Mouse (Mus musculus): ENCODE data around the gene Nkx3-2. TPM values are rescaled to one million over a fixed set of nuclear protein-coding genes. Genes with fewer than 3 reads are reported as not detected.

Nkx3-2 gene
- total and polyA plus RNA-seq, 3 experiments = not detected

DNA sequence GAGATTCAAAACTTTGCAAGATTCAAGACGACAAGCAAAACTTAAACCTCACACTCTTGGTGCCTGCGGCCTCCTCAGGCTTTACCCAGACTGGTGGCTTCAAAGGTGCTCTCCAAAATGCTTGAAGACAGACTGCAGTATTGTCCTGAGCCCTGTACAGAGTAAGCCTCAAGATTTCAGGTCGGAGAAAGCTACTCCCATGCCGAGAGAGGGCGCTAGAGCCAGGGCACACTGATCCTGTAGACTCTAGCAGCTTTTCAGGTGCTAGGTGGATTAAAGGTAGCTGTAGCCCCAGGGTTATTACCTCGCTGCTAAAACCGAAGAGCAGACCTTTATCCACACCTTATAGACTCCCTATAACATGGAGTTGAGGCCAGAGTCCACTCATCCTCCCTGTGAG is 20.1 kb downstream of the Nkx3-2 start:
- Histone ChIP-seq H3K4me3 (ENCODE audit: control insufficient read depth in 1 of 2, insufficient read depth in 1 of 2, low read depth in 2 of 2, low read length in 2 of 2) (no peak overlapping the region), H3K4me1 (ENCODE audit: control insufficient read depth in 1 of 2, insufficient read depth in 2 of 2, low read length in 2 of 2) (no peaks in the 10 kb centered on the region), H3K27ac (ENCODE audit: control insufficient read depth, low read depth, low read length) (no peak overlapping the region), H3K79me2 (ENCODE audit: control insufficient read depth, insufficient read depth, low read length, poor library complexity) (no peaks in the 10 kb centered on the region), H3K36me3 (ENCODE audit: control insufficient read depth in 1 of 2, insufficient read depth in 2 of 2, low read length in 2 of 2) (no peaks in the 10 kb centered on the region), H3K27me3 (ENCODE audit: control insufficient read depth in 1 of 2, insufficient read depth in 2 of 2, low read length in 2 of 2) (0 out of 4 replicates have a peak, but pooled peaks cover 0 to 1% of the 10 kb centered on the region in 2 experiments), H3K9ac (ENCODE audit: control insufficient read depth, low read depth, low read length, poor library complexity, severe bottlenecking) (no peak overlapping the region), H3K9me3 (replicated peaks; ENCODE audit: insufficient read depth, low read length) (no peaks in the 10 kb centered on the region)
- no peak for TF ChIP-seq USF1 (IDR thresholded peaks at IDR 0.05; ENCODE audit: low read depth, low read length)
- peak; percentile 13 to 35 (median 23); a peak in 2 of 6 replicates for TF ChIP-seq CTCF (IDR thresholded peaks at IDR 0.05 in 2 of 3, conservative IDR thresholded peaks at IDR 0.05 in 1 of 3; ENCODE audit: control insufficient read depth in 1 of 3, insufficient read depth in 1 of 3, low read depth in 2 of 3, low read length in 3 of 3, poor library complexity in 1 of 3, severe bottlenecking in 1 of 3)
- DNase-seq (ENCODE audit: low read depth, low spot score) = no peak

DNA sequence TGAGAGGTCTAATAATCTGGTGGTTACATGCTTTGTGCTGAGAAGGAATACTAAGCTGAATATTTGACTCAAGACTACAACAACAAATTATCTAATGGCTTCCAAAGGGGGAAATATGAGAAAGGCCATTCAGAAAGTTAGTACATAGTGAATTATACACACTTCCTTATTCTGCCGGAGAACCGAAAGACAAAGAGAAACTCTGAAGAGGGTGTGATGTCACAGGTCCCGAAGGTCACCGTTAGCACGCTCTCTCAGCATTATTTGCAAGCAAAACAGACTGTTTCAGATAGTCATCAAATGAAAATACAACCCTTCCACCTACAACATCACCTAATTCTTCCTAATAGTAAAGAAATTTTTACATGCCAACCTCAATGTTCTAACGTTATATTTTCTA is 25.5 kb downstream of the Nkx3-2 start:
- TF ChIP-seq ETS1 (IDR thresholded peaks at IDR 0.05; ENCODE audit: low read depth, low read length) (peak; percentile 57), MXI1 (IDR thresholded peaks at IDR 0.05; ENCODE audit: low read depth, low read length) (peak; percentile 42; the same call in 1 of the 2 replicates), NELFE (IDR thresholded peaks at IDR 0.05; ENCODE audit: low read depth, low read length) (peak; percentile 33; the same call in 1 of the 2 replicates), MAZ (IDR thresholded peaks at IDR 0.05; ENCODE audit: low read depth, low read length) (no peak), SIN3A (IDR thresholded peaks at IDR 0.05; ENCODE audit: low read length) (peak; percentile 59), ELF1 (IDR thresholded peaks at IDR 0.05; ENCODE audit: low read depth, low read length) (peak; percentile 64), HCFC1 (IDR thresholded peaks at IDR 0.05; ENCODE audit: low read depth, low read length) (no peak)
- H3K9ac ChIP-seq (ENCODE audit: control insufficient read depth, low read depth, low read length, poor library complexity, severe bottlenecking) = peak overlapping the region; percentile 56
- peaks cover 0 to 7% of the 10 kb centered on the region in 2 experiments; a peak in 2 of 4 replicates for H3K36me3 ChIP-seq (ENCODE audit: control insufficient read depth in 1 of 2, insufficient read depth in 2 of 2, low read length in 2 of 2)
- no peaks in the 10 kb centered on the region for H3K27me3 ChIP-seq (ENCODE audit: control insufficient read depth in 1 of 2, insufficient read depth in 2 of 2, low read length in 2 of 2)
- no peaks in the 10 kb centered on the region for H3K9me3 ChIP-seq (replicated peaks; ENCODE audit: insufficient read depth, low read length)
- peak; percentile 82 for DNase-seq (ENCODE audit: low read depth, low spot score)
- H3K4me3 ChIP-seq (ENCODE audit: control insufficient read depth in 1 of 2, insufficient read depth in 1 of 2, low read depth in 2 of 2, low read length in 2 of 2) = peak overlapping the region; percentile 38 to 51
- no peaks in the 10 kb centered on the region for H3K79me2 ChIP-seq (ENCODE audit: control insufficient read depth, insufficient read depth, low read length, poor library complexity)
- peak overlapping the region; percentile 47; the same call in 1 of the 2 replicates for H3K27ac ChIP-seq (ENCODE audit: control insufficient read depth, low read depth, low read length)
- H3K4me1 ChIP-seq (ENCODE audit: control insufficient read depth in 1 of 2, insufficient read depth in 2 of 2, low read length in 2 of 2) = peaks cover 3 to 4% of the 10 kb centered on the region in 2 experiments; a peak in 1 of 4 replicates

DNA sequence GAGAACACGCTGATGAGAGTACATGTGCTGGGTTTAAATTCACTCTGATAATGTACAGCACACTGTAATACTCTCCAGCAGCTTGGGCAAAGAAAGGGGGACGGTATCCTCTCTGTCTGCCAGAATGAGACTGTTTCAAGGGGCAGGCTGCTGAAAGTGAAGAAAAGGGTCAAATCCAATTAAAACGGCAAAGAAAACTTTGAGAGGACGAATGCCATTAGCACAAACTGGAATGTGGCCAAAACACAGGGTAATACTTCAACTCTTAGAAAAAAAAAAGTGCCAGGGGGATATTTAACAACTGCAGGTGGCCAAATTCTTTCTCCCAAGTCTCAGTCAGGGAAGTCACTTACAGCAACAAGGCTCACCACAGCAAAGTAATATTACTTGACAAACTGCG is 27.3 kb downstream of the Nkx3-2 start:
- Histone ChIP-seq H3K79me2 (ENCODE audit: control insufficient read depth, insufficient read depth, low read length, poor library complexity) (no peaks in the 10 kb centered on the region), H3K9me3 (replicated peaks; ENCODE audit: insufficient read depth, low read length) (no peaks in the 10 kb centered on the region), H3K4me1 (ENCODE audit: control insufficient read depth in 1 of 2, insufficient read depth in 2 of 2, low read length in 2 of 2) (peaks cover 3 to 4% of the 10 kb centered on the region in 2 experiments; a peak in 1 of 4 replicates), H3K27ac (ENCODE audit: control insufficient read depth, low read depth, low read length) (no peak overlapping the region), H3K27me3 (ENCODE audit: control insufficient read depth in 1 of 2, insufficient read depth in 2 of 2, low read length in 2 of 2) (no peaks in the 10 kb centered on the region), H3K4me3 (ENCODE audit: control insufficient read depth in 1 of 2, insufficient read depth in 1 of 2, low read depth in 2 of 2, low read length in 2 of 2) (no peak overlapping the region), H3K36me3 (ENCODE audit: control insufficient read depth in 1 of 2, insufficient read depth in 2 of 2, low read length in 2 of 2) (peaks cover 0 to 7% of the 10 kb centered on the region in 2 experiments; a peak in 2 of 4 replicates), H3K9ac (ENCODE audit: control insufficient read depth, low read depth, low read length, poor library complexity, severe bottlenecking) (no peak overlapping the region)
- TF ChIP-seq USF1 (IDR thresholded peaks at IDR 0.05; ENCODE audit: low read depth, low read length) = no peak
- no peak for TF ChIP-seq NELFE (IDR thresholded peaks at IDR 0.05; ENCODE audit: low read depth, low read length)
- TF ChIP-seq ZNF384 (IDR thresholded peaks at IDR 0.05; ENCODE audit: low read depth, low read length) = peak; percentile 49
- no peak for DNase-seq (ENCODE audit: low read depth, low spot score)

All from MEL (cell line).